Mouse (Mus musculus): ENCODE data around the gene Dnaja4. TPM values are rescaled to one million over a fixed set of nuclear protein-coding genes. Genes with fewer than 3 reads are reported as not detected.
"Not testable (repeated sequence)": the region's sequence is repeated elsewhere in the genome, so short reads cannot be mapped to it uniquely, and the experiment has no call there.

Gene Dnaja4
- polyA plus RNA-seq, 1 experiment, result 9.6 TPM

DNA sequence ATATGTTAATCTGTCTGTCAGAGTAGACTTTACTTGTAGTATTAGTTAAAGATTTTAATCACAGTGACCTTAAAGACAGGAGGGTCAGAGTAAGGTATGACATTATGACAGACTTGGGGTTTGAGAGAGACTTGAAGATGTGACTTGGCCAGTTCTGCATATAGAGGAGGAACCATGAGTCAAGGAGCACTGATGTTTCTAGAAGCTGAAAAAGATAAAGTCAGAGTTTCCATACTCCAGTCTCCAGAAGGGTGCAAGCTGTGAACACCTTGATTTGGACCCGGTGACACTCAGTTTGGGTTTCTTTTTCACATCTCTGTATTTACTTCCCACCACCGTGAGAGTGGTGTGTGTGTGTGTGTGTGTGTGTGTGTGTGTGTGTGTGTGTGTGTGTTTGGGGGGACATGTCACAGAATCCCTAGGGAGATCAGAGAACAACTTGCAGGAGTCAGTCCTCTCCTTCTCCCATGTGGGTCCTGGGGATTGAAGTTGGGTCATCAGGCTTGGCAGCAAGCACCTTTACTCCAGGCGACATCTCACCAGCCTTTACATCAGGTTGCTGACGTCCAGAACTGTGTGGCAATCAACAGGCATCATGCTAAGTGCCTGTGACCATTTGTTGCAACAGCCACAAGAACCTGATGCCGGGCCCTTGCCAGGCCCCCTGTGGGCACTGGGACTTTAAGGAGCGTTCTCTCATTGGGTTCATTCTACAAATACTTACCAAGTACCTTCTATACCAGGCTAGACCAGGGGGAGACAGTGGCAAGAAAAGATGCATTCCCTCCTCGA is 14.7 kb upstream of the Dnaja4 start:
- H3K27me3 ChIP-seq (replicated peaks; ENCODE audit: control insufficient read depth, insufficient read depth, low read length), result no peaks in the 10 kb centered on the region
- no peaks in the 10 kb centered on the region for H3K36me3 ChIP-seq (ENCODE audit: control insufficient read depth, insufficient read depth, low read length)
- H3K27ac ChIP-seq (ENCODE audit: insufficient read depth, low read depth, low read length), result no peak overlapping the region
- no peak for TF ChIP-seq POLR2A (IDR thresholded peaks at IDR 0.05; ENCODE audit: low read depth, low read length)
- TF ChIP-seq CTCF (conservative IDR thresholded peaks at IDR 0.05; ENCODE audit: insufficient read depth, insufficient read length, low read depth, low read length), result no peak
- H3K4me3 ChIP-seq (ENCODE audit: insufficient read depth, low read depth, low read length), result no peak overlapping the region
- DNase-seq, result no peak
- no peaks in the 10 kb centered on the region for H3K4me1 ChIP-seq (ENCODE audit: control insufficient read depth, insufficient read depth, low read length)
- 77% methylated on average over 7 of the region's 7 CpGs for WGBS

DNA sequence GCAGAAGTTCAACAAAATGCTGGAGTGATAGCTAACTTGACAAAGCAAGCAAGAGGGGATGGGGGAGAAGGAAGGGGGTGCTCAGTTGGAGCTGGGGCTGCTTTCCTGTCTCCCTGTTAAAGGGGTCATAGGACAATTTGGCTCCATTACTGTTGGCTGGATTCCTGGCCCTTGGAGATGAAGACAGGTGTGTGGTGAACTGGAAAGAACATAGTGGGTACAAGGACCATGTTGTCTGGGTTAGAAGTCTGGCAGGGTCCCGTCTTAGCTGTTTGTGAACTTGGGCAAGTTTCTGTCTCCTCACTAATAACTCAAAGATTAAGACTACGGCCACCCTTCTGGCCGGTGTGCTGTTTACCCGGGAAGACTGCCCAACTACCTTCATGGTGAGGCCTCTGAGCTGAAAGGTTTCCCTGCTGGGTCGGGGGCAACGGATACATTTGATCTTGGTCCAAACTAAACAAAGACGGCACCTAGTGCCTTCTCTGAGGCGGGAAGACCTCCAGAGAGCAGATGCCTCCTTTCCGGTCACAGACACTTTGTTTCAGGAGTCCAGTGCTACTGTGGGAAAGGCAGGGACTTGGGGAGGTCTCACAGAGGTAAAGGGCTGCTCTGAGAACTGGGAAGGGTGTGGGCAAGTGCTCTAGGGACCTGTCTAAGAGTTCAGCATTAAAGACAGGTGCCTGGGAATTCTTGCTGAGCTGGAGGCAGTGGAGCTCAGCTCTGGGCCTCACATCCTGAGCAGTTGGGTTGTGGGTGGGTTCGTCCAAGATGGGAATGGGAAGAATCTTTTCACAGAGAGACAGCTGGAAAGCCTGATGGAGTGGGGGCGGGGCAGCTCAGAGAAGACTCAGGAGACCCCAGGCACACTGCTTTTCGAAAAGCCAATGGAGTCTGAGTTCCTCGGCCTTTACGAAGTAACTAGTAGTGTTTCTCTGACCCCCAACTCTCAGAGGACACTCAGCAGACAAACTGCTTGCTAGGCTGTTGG is 11.1 kb upstream of the Dnaja4 start:
- Histone ChIP-seq H3K4me3 (ENCODE audit: insufficient read depth, low read depth, low read length) (no peak overlapping the region), H3K36me3 (ENCODE audit: control insufficient read depth, insufficient read depth, low read length) (no peaks in the 10 kb centered on the region), H3K27ac (ENCODE audit: insufficient read depth, low read depth, low read length) (no peak overlapping the region), H3K27me3 (replicated peaks; ENCODE audit: control insufficient read depth, insufficient read depth, low read length) (no peaks in the 10 kb centered on the region), H3K4me1 (ENCODE audit: control insufficient read depth, insufficient read depth, low read length) (no peaks in the 10 kb centered on the region)
- 51% methylated on average over 14 of the region's 14 CpGs for WGBS
- TF ChIP-seq CTCF (conservative IDR thresholded peaks at IDR 0.05; ENCODE audit: insufficient read depth, insufficient read length, low read depth, low read length) (no peak), POLR2A (IDR thresholded peaks at IDR 0.05; ENCODE audit: low read depth, low read length) (no peak)
- peak; percentile 63 for DNase-seq

DNA sequence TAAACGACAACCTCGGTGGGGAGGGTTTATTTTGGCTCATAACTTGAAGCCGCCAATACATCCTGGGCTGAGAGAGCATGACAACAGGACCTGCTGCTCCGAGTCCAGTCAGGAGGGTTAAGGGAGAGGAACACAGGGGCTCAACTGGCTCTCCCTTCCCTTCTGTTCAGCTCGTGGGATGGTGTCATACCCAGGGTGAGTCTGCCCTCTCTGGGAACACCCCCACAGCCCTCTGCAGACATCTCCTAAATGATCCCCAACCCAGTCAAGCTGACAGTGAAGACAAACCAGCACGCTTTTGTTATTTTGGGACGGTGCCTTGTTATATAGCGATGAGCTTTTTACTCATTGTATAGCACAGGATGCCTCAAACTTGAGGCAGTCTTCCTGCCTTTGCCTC is 9.2 kb upstream of the Dnaja4 start:
- Histone ChIP-seq H3K27ac (ENCODE audit: insufficient read depth, low read depth, low read length) (no peak overlapping the region), H3K4me3 (ENCODE audit: insufficient read depth, low read depth, low read length) (no peak overlapping the region), H3K36me3 (ENCODE audit: control insufficient read depth, insufficient read depth, low read length) (no peaks in the 10 kb centered on the region), H3K27me3 (replicated peaks; ENCODE audit: control insufficient read depth, insufficient read depth, low read length) (no peaks in the 10 kb centered on the region), H3K4me1 (ENCODE audit: control insufficient read depth, insufficient read depth, low read length) (no peaks in the 10 kb centered on the region)
- 55% methylated on average over 8 of the region's 8 CpGs for WGBS
- TF ChIP-seq POLR2A (IDR thresholded peaks at IDR 0.05; ENCODE audit: low read depth, low read length) (no peak), CTCF (conservative IDR thresholded peaks at IDR 0.05; ENCODE audit: insufficient read depth, insufficient read length, low read depth, low read length) (no peak)
- DNase-seq, result no peak

DNA sequence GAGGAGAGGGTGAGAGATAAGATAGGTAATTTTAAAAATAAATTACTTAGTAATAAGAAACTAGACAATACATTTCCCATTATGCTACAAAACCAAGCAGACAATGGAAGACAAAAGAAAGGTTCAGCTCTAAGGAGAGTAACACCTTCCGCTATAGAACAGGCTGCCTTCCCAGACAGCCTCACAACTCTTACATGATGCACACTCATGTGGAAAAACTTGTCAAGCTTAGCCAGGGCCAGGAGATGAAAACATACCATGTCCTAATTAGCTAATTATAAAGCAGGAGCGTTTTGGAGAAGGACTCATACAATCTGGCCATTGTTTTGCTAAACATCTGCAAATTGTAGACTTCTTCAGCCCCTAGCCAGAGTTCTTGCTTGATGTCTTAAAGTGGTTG is 8.0 kb upstream of the Dnaja4 start:
- DNase-seq; H3K27me3 ChIP-seq (replicated peaks; ENCODE audit: control insufficient read depth, insufficient read depth, low read length); H3K27ac ChIP-seq (ENCODE audit: insufficient read depth, low read depth, low read length); H3K36me3 ChIP-seq (ENCODE audit: control insufficient read depth, insufficient read depth, low read length); H3K4me3 ChIP-seq (ENCODE audit: insufficient read depth, low read depth, low read length); H3K4me1 ChIP-seq (ENCODE audit: control insufficient read depth, insufficient read depth, low read length): not testable (repeated sequence)
- WGBS, result 62% methylated on average over 2 of the region's 2 CpGs

DNA sequence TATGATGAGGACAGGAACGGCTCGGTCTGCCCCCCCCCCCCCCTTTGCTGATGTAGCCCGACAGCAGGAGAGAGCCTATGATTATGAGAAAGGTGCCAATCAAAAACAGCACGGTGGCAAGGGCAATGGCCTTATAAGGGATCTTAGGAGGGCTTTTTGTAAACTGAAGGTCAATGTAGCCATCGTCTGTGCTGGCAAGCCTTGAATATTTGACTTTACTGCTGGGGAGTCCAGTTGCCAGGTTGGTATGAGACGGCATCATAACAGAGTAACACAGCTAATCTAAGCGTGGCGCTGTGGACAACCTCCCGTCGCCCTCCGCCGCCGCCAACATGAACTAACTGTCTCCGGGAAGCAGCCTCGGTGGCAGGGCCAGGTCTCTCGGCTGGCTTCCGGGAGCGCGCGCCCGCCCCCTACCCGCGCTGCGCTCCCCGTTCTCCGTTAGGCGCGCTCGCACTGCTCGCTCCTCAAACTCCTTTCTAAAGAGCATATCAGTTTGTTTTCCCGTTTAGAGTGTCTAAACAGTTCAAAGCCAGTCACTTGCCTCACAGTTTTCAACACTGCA is 7.3 kb upstream of the Dnaja4 start:
- not testable (repeated sequence) for H3K27ac ChIP-seq (ENCODE audit: insufficient read depth, low read depth, low read length); H3K36me3 ChIP-seq (ENCODE audit: control insufficient read depth, insufficient read depth, low read length); H3K4me1 ChIP-seq (ENCODE audit: control insufficient read depth, insufficient read depth, low read length); H3K27me3 ChIP-seq (replicated peaks; ENCODE audit: control insufficient read depth, insufficient read depth, low read length)
- WGBS, result 3% methylated on average over 31 of the region's 31 CpGs
- H3K4me3 ChIP-seq (ENCODE audit: insufficient read depth, low read depth, low read length), result peak overlapping the region; percentile 15; the same call in 1 of the 2 replicates
- peak; percentile 12 for DNase-seq

DNA sequence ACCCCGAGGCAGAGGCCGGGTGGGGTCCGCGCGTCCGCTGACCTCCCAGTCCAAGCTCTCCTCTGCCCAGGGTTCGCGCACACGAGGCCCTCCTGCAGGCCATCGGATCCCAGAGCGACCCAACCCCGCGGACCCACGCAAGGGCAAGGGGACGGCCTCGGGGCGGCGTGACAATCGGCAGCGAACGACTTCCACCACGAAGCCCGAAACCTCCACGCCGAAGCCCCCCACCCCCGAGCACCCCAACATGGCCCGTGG is 343 bp downstream of the Dnaja4 start:
- H3K27ac ChIP-seq (ENCODE audit: insufficient read depth, low read depth, low read length), result no peak overlapping the region
- no peak for TF ChIP-seq POLR2A (IDR thresholded peaks at IDR 0.05; ENCODE audit: low read depth, low read length)
- no peak for TF ChIP-seq CTCF (conservative IDR thresholded peaks at IDR 0.05; ENCODE audit: insufficient read depth, insufficient read length, low read depth, low read length)
- no peaks in the 10 kb centered on the region for H3K27me3 ChIP-seq (replicated peaks; ENCODE audit: control insufficient read depth, insufficient read depth, low read length)
- 0 out of 2 replicates have a peak, but pooled peaks cover 12% of the 10 kb centered on the region for H3K4me1 ChIP-seq (ENCODE audit: control insufficient read depth, insufficient read depth, low read length)
- H3K4me3 ChIP-seq (ENCODE audit: insufficient read depth, low read depth, low read length), result peak overlapping the region; percentile 80
- 7% methylated on average over 27 of the region's 27 CpGs for WGBS
- no peak for DNase-seq
- no peaks in the 10 kb centered on the region for H3K36me3 ChIP-seq (ENCODE audit: control insufficient read depth, insufficient read depth, low read length)
